Mouse (Mus musculus): ENCODE measurements around the gene Lrch4.

Gene Lrch4

DNA sequence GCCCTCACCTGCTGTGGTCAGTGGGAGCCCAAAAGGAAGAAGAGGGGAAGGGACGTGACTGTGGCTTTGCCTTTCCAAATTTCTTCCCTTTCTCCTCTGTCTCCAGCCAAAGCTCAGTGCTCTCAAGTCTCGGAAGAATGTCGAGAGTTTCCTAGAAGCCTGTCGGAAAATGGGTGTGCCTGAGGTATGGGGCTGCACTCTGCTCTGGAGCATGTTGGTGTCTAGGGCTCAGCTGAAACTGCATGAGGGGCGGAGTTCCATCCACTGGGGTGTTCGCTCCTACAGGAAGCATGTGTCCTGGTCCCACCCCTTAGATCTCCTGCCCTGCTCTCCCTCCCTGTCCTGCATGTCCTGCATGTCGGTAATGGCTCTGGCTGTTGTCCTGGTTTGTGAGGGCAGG is 10.6 kb downstream of the Lrch4 start:
- no peaks in the 10 kb centered on the region for H3K9me3 ChIP-seq (ENCODE audit: low read length)
- TF ChIP-seq CTCF (conservative IDR thresholded peaks at IDR 0.05; ENCODE audit: low read length) (no peak), POU5F1 (IDR thresholded peaks at IDR 0.05; ENCODE audit: borderline replicate concordance, low read length) (no peak), NANOG (IDR thresholded peaks at IDR 0.05; ENCODE audit: borderline replicate concordance, low read length) (no peak)
- H3K36me3 ChIP-seq (ENCODE audit: insufficient read depth, low read length), result peaks cover 84% of the 10 kb centered on the region
- peak overlapping the region; percentile 52 for H3K4me3 ChIP-seq (replicated peaks; ENCODE audit: low read length)
- peaks cover 12% of the 10 kb centered on the region for H3K27me3 ChIP-seq (ENCODE audit: insufficient read depth, low read length)
- peaks cover 99% of the 10 kb centered on the region for H3K4me1 ChIP-seq (replicated peaks; ENCODE audit: low read depth, low read length)

DNA sequence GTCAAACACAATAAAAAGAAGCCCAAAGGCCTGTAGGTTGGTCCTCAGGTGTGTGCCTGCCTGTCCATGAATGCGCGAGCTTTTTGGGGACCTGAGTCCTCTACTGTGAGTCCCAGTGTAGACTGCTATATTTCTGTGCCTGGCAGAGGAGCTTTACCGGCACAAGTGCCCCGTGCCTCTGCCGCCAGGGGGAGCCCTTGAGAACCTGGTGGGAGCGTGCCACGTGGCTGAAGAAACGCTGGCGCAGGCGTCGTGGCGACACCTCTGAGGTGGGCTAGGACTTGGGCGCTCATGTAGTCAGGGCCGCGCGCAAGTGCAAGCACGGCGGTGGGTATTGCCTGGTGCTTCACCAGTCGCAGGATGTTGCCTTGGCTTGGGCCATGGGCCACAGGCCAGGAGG is 12.1 kb downstream of the Lrch4 start, which contains the start of gene Sap25:
TSS of gene Sap25 (plus strand) at position 281 of the 400 bp plus-strand sequence.
- peaks cover 68% of the 10 kb centered on the region for H3K36me3 ChIP-seq (ENCODE audit: insufficient read depth, low read length)
- peaks cover 99% of the 10 kb centered on the region for H3K4me1 ChIP-seq (replicated peaks; ENCODE audit: low read depth, low read length)
- peaks cover 27% of the 10 kb centered on the region for H3K27me3 ChIP-seq (ENCODE audit: insufficient read depth, low read length)
- no peaks in the 10 kb centered on the region for H3K9me3 ChIP-seq (ENCODE audit: low read length)
- peak; percentile 78 for TF ChIP-seq CTCF (conservative IDR thresholded peaks at IDR 0.05; ENCODE audit: low read length)
- TF ChIP-seq POU5F1 (IDR thresholded peaks at IDR 0.05; ENCODE audit: borderline replicate concordance, low read length), result no peak
- TF ChIP-seq NANOG (IDR thresholded peaks at IDR 0.05; ENCODE audit: borderline replicate concordance, low read length), result no peak
- H3K4me3 ChIP-seq (replicated peaks; ENCODE audit: low read length), result peak within 1 kb of the TSS; percentile 67

DNA sequence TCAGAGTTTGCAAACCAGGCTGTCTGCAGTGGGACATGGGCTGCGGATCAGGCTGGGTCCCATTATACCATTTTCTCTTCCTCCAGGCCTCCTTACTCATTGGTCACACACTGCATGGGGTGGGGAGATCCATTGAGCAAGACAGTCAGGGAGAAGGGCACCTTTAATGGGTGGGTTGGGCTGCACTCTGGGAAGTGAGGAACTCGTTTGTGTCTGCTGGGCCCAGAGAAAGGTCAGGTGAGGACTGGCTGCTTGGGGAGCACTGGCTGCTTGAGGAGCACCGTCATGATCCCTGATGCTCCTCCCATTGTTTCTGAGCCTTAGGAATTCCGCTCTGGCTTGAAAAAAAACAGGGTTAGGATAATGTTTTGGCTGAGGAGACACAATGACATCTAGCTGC is 14.0 kb downstream of the Lrch4 start:
- Histone ChIP-seq H3K4me3 (replicated peaks; ENCODE audit: low read length) (peak overlapping the region; percentile 67; the same call in 1 of the 2 replicates), H3K36me3 (ENCODE audit: insufficient read depth, low read length) (peaks cover 50% of the 10 kb centered on the region), H3K9me3 (ENCODE audit: low read length) (no peaks in the 10 kb centered on the region), H3K4me1 (replicated peaks; ENCODE audit: low read depth, low read length) (peaks cover 97% of the 10 kb centered on the region), H3K27me3 (ENCODE audit: insufficient read depth, low read length) (peaks cover 31% of the 10 kb centered on the region)
- no peak for TF ChIP-seq CTCF (conservative IDR thresholded peaks at IDR 0.05; ENCODE audit: low read length)
- no peak for TF ChIP-seq NANOG (IDR thresholded peaks at IDR 0.05; ENCODE audit: borderline replicate concordance, low read length)
- no peak for TF ChIP-seq POU5F1 (IDR thresholded peaks at IDR 0.05; ENCODE audit: borderline replicate concordance, low read length)

DNA sequence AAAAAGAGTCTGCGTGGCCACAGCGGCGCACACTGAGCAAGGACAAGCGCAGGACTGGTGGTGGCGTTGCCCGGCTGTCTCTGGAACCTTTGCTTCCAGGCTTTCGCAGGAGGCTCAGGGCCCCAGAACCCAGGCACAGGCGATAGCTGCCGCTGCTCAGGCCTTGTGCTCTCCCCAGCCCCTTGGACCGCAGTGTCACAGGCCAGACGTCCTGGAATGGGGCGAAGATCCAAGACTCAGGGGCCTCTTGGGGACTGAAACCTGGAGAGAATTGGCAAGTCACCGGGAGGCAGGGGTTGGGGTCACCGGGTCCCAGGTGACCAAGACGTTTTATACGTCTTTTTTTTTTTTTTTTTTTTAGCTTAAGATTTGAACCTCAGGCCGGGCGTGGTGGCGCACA is 15.6 kb downstream of the Lrch4 start:
- peaks cover 96% of the 10 kb centered on the region for H3K4me1 ChIP-seq (replicated peaks; ENCODE audit: low read depth, low read length)
- no peaks in the 10 kb centered on the region for H3K9me3 ChIP-seq (ENCODE audit: low read length)
- no peak for TF ChIP-seq CTCF (conservative IDR thresholded peaks at IDR 0.05; ENCODE audit: low read length)
- TF ChIP-seq NANOG (IDR thresholded peaks at IDR 0.05; ENCODE audit: borderline replicate concordance, low read length), result no peak
- TF ChIP-seq POU5F1 (IDR thresholded peaks at IDR 0.05; ENCODE audit: borderline replicate concordance, low read length), result no peak
- peak overlapping the region; percentile 73 for H3K4me3 ChIP-seq (replicated peaks; ENCODE audit: low read length)
- peaks cover 34% of the 10 kb centered on the region for H3K36me3 ChIP-seq (ENCODE audit: insufficient read depth, low read length)
- H3K27me3 ChIP-seq (ENCODE audit: insufficient read depth, low read length), result peaks cover 31% of the 10 kb centered on the region

DNA sequence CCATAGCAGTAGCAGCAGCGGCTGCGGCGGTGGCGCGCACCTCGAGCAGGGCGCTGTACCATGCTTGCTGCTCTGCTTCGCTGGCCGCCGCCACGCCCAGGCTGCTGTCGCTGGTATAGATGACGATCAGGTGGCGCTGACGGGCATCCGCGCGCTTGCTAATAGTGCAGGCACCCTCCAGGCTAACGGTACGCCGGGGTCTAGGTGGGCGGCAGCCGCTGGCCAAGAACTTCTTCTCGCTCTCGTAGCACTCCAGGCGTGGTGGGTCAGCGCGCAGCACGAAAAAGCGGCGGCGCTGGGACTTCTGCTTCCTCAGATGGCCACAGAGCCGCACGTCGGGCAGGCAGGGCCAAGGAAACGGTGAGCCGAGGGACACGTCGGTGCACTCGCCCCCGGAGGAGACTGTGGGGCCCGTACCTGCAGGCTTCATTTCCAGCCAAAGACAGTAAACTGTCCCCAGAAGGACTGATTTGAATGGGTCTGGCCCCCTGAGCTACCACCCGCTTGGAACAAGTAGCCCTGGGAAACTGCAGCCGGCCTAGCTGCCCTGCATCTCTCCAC is 16.2 kb downstream of the Lrch4 start:
- Histone ChIP-seq H3K4me1 (replicated peaks; ENCODE audit: low read depth, low read length) (peaks cover 96% of the 10 kb centered on the region), H3K9me3 (ENCODE audit: low read length) (no peaks in the 10 kb centered on the region), H3K36me3 (ENCODE audit: insufficient read depth, low read length) (peaks cover 27% of the 10 kb centered on the region), H3K4me3 (replicated peaks; ENCODE audit: low read length) (peak overlapping the region; percentile 73), H3K27me3 (ENCODE audit: insufficient read depth, low read length) (peaks cover 31% of the 10 kb centered on the region)
- TF ChIP-seq POU5F1 (IDR thresholded peaks at IDR 0.05; ENCODE audit: borderline replicate concordance, low read length) (no peak), CTCF (conservative IDR thresholded peaks at IDR 0.05; ENCODE audit: low read length) (no peak), NANOG (IDR thresholded peaks at IDR 0.05; ENCODE audit: borderline replicate concordance, low read length) (no peak)

- peak within 1 kb of the TSS; percentile 73 for H3K4me3 ChIP-seq (replicated peaks; ENCODE audit: low read length)
- H3K4me1 ChIP-seq (replicated peaks; ENCODE audit: low read depth, low read length), result peaks cover 96% of the 10 kb centered on the region
- TF ChIP-seq NANOG (IDR thresholded peaks at IDR 0.05; ENCODE audit: borderline replicate concordance, low read length) (no peak), POU5F1 (IDR thresholded peaks at IDR 0.05; ENCODE audit: borderline replicate concordance, low read length) (no peak)
- H3K27me3 ChIP-seq (ENCODE audit: insufficient read depth, low read length), result peaks cover 31% of the 10 kb centered on the region
- no peaks in the 10 kb centered on the region for H3K9me3 ChIP-seq (ENCODE audit: low read length)
- H3K36me3 ChIP-seq (ENCODE audit: insufficient read depth, low read length), result peaks cover 22% of the 10 kb centered on the region
These were observed 16.8 kb downstream of the Lrch4 start, which contains the start of gene Irs3 for GRCm38 (mm10) chr5:137645652-137646091. Gene Irs3 (minus strand): TSS chr5:137645714.

DNA sequence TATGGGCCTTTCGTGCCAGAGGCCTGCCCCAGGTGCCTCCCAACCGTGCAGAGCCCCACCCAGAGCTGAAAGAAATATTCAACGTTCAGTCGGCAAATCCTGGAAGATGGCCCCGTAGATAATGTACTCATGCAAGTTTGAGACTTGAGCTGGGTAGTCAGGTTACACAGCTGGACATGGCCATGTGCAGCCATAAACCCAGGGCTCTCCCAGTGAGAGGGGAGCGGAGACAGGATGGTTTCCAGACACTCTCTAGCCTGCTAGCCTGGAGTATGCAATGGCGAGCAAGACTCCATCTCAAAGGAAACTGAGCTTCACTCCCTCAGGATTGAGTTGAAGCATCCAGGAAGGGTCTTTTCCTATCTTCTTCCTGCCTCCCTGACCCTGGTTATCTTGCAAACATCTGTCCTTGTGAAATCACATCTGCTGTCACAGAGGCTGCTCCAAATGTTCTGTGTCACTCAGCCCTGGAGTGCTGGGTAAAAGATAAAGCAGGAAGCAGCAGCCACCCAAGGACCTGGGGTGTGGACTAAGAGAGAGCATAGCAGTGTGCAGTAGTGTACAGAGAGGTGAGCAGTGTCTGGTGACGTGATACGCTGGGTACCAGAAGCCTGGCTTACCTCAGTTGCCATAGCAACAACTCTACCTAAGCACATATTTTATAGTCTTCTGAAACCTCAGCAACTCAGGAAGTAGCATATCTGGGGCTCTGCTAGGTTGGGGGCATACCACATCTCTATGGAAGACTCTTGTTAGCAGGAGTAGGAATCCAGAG is 19.1 kb downstream of the Lrch4 start:
- Histone ChIP-seq H3K9me3 (ENCODE audit: low read length) (no peaks in the 10 kb centered on the region), H3K4me3 (replicated peaks; ENCODE audit: low read length) (no peak overlapping the region), H3K36me3 (ENCODE audit: insufficient read depth, low read length) (peaks cover 21% of the 10 kb centered on the region), H3K27me3 (ENCODE audit: insufficient read depth, low read length) (peaks cover 31% of the 10 kb centered on the region), H3K4me1 (replicated peaks; ENCODE audit: low read depth, low read length) (peaks cover 94% of the 10 kb centered on the region)
- no peak for TF ChIP-seq NANOG (IDR thresholded peaks at IDR 0.05; ENCODE audit: borderline replicate concordance, low read length)

DNA sequence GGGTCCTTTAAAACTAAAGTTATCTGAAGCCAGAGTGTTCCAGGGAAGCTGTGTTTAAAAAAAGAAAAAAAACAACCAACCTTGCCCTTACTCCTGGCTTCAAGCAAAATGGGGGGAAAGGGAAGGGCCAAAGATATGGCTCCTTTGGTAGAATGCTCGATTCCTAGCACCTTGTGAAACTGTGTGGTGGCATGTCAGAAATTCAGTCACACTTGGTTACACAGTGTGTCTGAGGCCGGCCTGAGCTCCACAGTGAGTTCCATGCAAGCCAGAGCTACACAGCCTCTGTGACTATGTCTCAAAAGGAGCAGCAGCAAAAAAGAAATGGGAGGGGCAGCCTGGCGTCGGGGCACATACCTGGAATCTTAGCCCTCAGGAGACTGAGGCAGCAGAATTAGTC is 20.3 kb downstream of the Lrch4 start:
- TF ChIP-seq NANOG (IDR thresholded peaks at IDR 0.05; ENCODE audit: borderline replicate concordance, low read length), result no peak
- Histone ChIP-seq H3K9me3 (ENCODE audit: low read length) (no peaks in the 10 kb centered on the region), H3K27me3 (ENCODE audit: insufficient read depth, low read length) (peaks cover 22% of the 10 kb centered on the region), H3K4me3 (replicated peaks; ENCODE audit: low read length) (no peak overlapping the region), H3K36me3 (ENCODE audit: insufficient read depth, low read length) (peaks cover 30% of the 10 kb centered on the region), H3K4me1 (replicated peaks; ENCODE audit: low read depth, low read length) (peaks cover 89% of the 10 kb centered on the region)

Measured in E14TG2a.4 (cell line).